Comparison of ENCODE assay signal across 8 mouse cellular contexts in the genomic region with DNA sequence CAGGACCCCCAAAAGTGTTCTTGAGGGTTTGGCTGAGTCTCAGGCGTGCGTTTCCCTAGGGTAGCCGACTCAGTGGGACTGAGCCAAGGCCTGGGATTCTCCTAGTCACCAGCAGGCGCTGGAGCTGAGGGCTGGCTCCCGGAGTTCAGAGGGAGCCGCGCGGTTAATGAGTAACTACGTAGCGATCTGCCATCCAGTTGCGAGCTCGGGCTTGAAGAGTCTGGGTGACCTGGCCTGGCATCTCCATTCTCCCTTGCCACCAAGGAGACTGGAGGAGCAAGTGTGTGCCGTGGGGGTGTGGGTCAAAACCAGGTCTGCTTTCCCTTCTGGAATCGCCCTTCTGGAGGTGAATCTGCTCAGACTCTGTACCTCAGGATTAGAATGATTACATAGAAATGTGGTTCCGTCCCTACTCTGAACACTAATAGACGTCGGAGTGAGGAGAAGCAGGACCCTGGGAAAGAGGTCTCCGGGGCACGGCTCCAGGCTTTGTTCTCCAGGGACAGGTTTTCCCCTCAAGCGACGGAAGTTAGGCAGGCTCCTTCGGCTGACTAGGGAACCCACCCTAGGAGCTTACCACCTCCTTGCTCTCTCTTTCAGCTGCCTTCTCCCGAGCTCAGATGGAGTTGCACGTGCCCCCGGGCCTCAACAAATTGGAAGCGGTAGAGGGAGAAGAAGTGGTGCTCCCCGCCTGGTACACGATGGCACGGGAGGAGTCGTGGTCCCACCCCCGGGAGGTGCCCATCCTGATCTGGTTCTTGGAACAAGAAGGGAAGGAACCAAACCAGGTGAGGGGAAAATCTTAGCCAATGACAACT. TPM values are rescaled to one million over a fixed set of nuclear protein-coding genes. Genes with fewer than 3 reads are reported as not detected.
DNase-seq lines count a peak whose midpoint lies in the region; ATAC-seq and TF ChIP-seq lines count a peak whose summit lies in the region.

No protein-coding gene starts in this region.

- WGBS in spleen, adult 2 months: 23% methylated on average over 31 of the region's 31 CpGs
- 2% methylated on average over 31 of the region's 31 CpGs for WGBS in embryonic facial prominence, embryonic 14.5 days
- 2% methylated on average over 31 of the region's 31 CpGs for WGBS in hindbrain, embryonic 12.5 days
- 2% methylated on average over 31 of the region's 31 CpGs for WGBS in limb, embryonic 14.5 days
- 2% methylated on average over 31 of the region's 31 CpGs for WGBS in midbrain, embryonic 12.5 days

- peak overlapping the region; percentile 39 for H3K9ac ChIP-seq in embryonic facial prominence, embryonic 14.5 days (ENCODE audit: low read depth, low read length)
- H3K9ac ChIP-seq in hindbrain, embryonic 12.5 days: 0 out of 2 replicates have a peak overlapping the region, but pooled peaks have one; percentile 24
- H3K9ac ChIP-seq in limb, embryonic 14.5 days (ENCODE audit: low read depth, low read length, severe bottlenecking): peak overlapping the region; percentile 34; the same call in 1 of the 2 replicates
- 0 out of 2 replicates have a peak overlapping the region, but pooled peaks have one; percentile 46 for H3K9ac ChIP-seq in midbrain, embryonic 12.5 days (replicated peaks)

- no peak for TF ChIP-seq CTCF in spleen, adult 2 months (IDR thresholded peaks at IDR 0.05; ENCODE audit: extremely low read depth, insufficient read depth, insufficient read length, insufficient replicate concordance)

- no peak for TF ChIP-seq POLR2A in spleen, adult 2 months (IDR thresholded peaks at IDR 0.05; ENCODE audit: low read depth, low read length)
- TF ChIP-seq POLR2A in limb, embryonic 14.5 days (IDR thresholded peaks at IDR 0.05; ENCODE audit: borderline replicate concordance, extremely low read depth, insufficient read depth, insufficient read length): no peak

- peaks cover 4% of the 10 kb centered on the region; the same call in 1 of the 2 replicates for H3K4me1 ChIP-seq in spleen, adult 2 months (ENCODE audit: control insufficient read depth, insufficient read depth, insufficient read length)
- H3K4me1 ChIP-seq in embryonic facial prominence, embryonic 14.5 days (ENCODE audit: control insufficient read depth, insufficient read depth, low read length): peaks cover 16% of the 10 kb centered on the region
- H3K4me1 ChIP-seq in hindbrain, embryonic 12.5 days: peaks cover 27% of the 10 kb centered on the region
- H3K4me1 ChIP-seq in limb, embryonic 14.5 days (ENCODE audit: control insufficient read depth, insufficient read depth, low read length): peaks cover 9% of the 10 kb centered on the region
- peaks cover 34% of the 10 kb centered on the region for H3K4me1 ChIP-seq in midbrain, embryonic 12.5 days

- peak; percentile 69 for ATAC-seq in embryonic facial prominence, embryonic 14.5 days (ENCODE audit: low read depth)
- ATAC-seq in hindbrain, embryonic 12.5 days (ENCODE audit: low FRiP score): peak; percentile 69
- ATAC-seq in limb, embryonic 14.5 days (ENCODE audit: low FRiP score, low read depth): 0 out of 2 replicates have a peak, but pooled peaks have one; percentile 27
- peak; percentile 50; the same call in 1 of the 2 replicates for ATAC-seq in midbrain, embryonic 12.5 days (ENCODE audit: low FRiP score, low read depth)

- H3K9me3 ChIP-seq in embryonic facial prominence, embryonic 14.5 days (ENCODE audit: control insufficient read depth, low read length): no peaks in the 10 kb centered on the region
- H3K9me3 ChIP-seq in hindbrain, embryonic 12.5 days (replicated peaks): 0 out of 2 replicates have a peak, but pooled peaks cover 2% of the 10 kb centered on the region
- no peaks in the 10 kb centered on the region for H3K9me3 ChIP-seq in limb, embryonic 14.5 days (ENCODE audit: control insufficient read depth, low read length)
- H3K9me3 ChIP-seq in midbrain, embryonic 12.5 days: no peaks in the 10 kb centered on the region

- no peak for DNase-seq in spleen, adult 2 months (ENCODE audit: low read depth in 1 of 2, low spot score in 2 of 2)
- DNase-seq in spleen, postnatal 4 days (ENCODE audit: low spot score in 2 of 2): no peak
- DNase-seq in embryonic facial prominence, embryonic 14.5 days (ENCODE audit: low spot score): peak; percentile 73
- peak; percentile 55 for DNase-seq in limb, embryonic 14.5 days (ENCODE audit: low spot score)
- peak; percentile 79 for DNase-seq in yolk sac, embryonic 10.5 days (ENCODE audit: low spot score)
- DNase-seq in gastrocnemius, postnatal 25 days: no peak

- peak overlapping the region; percentile 32; the same call in 1 of the 2 replicates for H3K4me3 ChIP-seq in spleen, adult 2 months (ENCODE audit: extremely low read depth, insufficient read depth, insufficient read length)
- H3K4me3 ChIP-seq in embryonic facial prominence, embryonic 14.5 days (ENCODE audit: low read depth, low read length): peak overlapping the region; percentile 33
- peak overlapping the region; percentile 27 for H3K4me3 ChIP-seq in hindbrain, embryonic 12.5 days
- H3K4me3 ChIP-seq in limb, embryonic 14.5 days (replicated peaks; ENCODE audit: low read length): peak overlapping the region; percentile 28
- H3K4me3 ChIP-seq in midbrain, embryonic 12.5 days: peak overlapping the region; percentile 39

- H3K27me3 ChIP-seq in spleen, adult 2 months (ENCODE audit: control insufficient read depth, insufficient read depth, low read length): peaks cover 7% of the 10 kb centered on the region
- H3K27me3 ChIP-seq in embryonic facial prominence, embryonic 14.5 days (replicated peaks; ENCODE audit: control insufficient read depth, insufficient read depth, low read length): peaks cover 60% of the 10 kb centered on the region
- peaks cover 70% of the 10 kb centered on the region for H3K27me3 ChIP-seq in hindbrain, embryonic 12.5 days
- peaks cover 65% of the 10 kb centered on the region for H3K27me3 ChIP-seq in limb, embryonic 14.5 days (ENCODE audit: control insufficient read depth, insufficient read depth, low read length)
- peaks cover 67% of the 10 kb centered on the region for H3K27me3 ChIP-seq in midbrain, embryonic 12.5 days

- H3K4me2 ChIP-seq in embryonic facial prominence, embryonic 14.5 days (ENCODE audit: low read depth, low read length): peak overlapping the region; percentile 73
- peak overlapping the region; percentile 60 for H3K4me2 ChIP-seq in hindbrain, embryonic 12.5 days (replicated peaks)
- H3K4me2 ChIP-seq in limb, embryonic 14.5 days (replicated peaks; ENCODE audit: low read depth, low read length, severe bottlenecking): peak overlapping the region; percentile 53
- peak overlapping the region; percentile 59 for H3K4me2 ChIP-seq in midbrain, embryonic 12.5 days (replicated peaks)

- H3K27ac ChIP-seq in spleen, adult 2 months (ENCODE audit: insufficient read depth, low read length): peak overlapping the region; percentile 37
- H3K27ac ChIP-seq in embryonic facial prominence, embryonic 14.5 days (replicated peaks; ENCODE audit: low read depth, low read length): peak overlapping the region; percentile 49; the same call in 1 of the 2 replicates
- H3K27ac ChIP-seq in hindbrain, embryonic 12.5 days: no peak overlapping the region
- H3K27ac ChIP-seq in limb, embryonic 14.5 days (replicated peaks; ENCODE audit: low read depth, low read length): no peak overlapping the region
- no peak overlapping the region for H3K27ac ChIP-seq in midbrain, embryonic 12.5 days (replicated peaks)

- no peaks in the 10 kb centered on the region for H3K36me3 ChIP-seq in spleen, adult 2 months (ENCODE audit: control insufficient read depth, insufficient read depth, low read length)
- H3K36me3 ChIP-seq in embryonic facial prominence, embryonic 14.5 days (ENCODE audit: control insufficient read depth, insufficient read depth, low read length): no peaks in the 10 kb centered on the region
- H3K36me3 ChIP-seq in hindbrain, embryonic 12.5 days: no peaks in the 10 kb centered on the region
- H3K36me3 ChIP-seq in limb, embryonic 14.5 days (ENCODE audit: control insufficient read depth, insufficient read depth, low read length): no peaks in the 10 kb centered on the region
- H3K36me3 ChIP-seq in midbrain, embryonic 12.5 days: no peaks in the 10 kb centered on the region

RNA-seq across cellular contexts. Expression of a gene that starts 3.2 kb away (rescaled TPM):
- polyA plus RNA-seq in spleen, adult 2 months (2012; rRNA removed): 19.2 and 19.6 TPM in 2 replicates
- 52.0 and 54.0 TPM in 2 replicates for polyA plus RNA-seq in embryonic facial prominence, embryonic 14.5 days (2014; fragmentation: Nextera tagmentation; extraction: Ambion mirVana)
- polyA plus RNA-seq in hindbrain, embryonic 12.5 days (2016; fragmentation: Nextera tagmentation; extraction: Ambion mirVana): 31.6 and 32.7 TPM in 2 replicates
- 34.7 and 35.4 TPM in 2 replicates for polyA plus RNA-seq in limb, embryonic 14.5 days (2012; rRNA removed)
- polyA plus RNA-seq in limb, embryonic 14.5 days (2014; fragmentation: Nextera tagmentation; extraction: Ambion mirVana): 44.1 and 48.3 TPM in 2 replicates
- polyA plus RNA-seq in midbrain, embryonic 12.5 days (2016; fragmentation: Nextera tagmentation; extraction: Ambion mirVana): 29.3 and 30.2 TPM in 2 replicates
- 10 to 100 TPM; 17.0 to 26.7 TPM for total RNA-seq in gastrocnemius, postnatal 25 days (2021)

RNA-seq across cellular contexts. Expression of a gene that starts 8.0 kb away (rescaled TPM):
- 2.1 and 3.7 TPM in 2 replicates for polyA plus RNA-seq in spleen, adult 2 months (2012; rRNA removed)
- polyA plus RNA-seq in embryonic facial prominence, embryonic 14.5 days (2014; fragmentation: Nextera tagmentation; extraction: Ambion mirVana): 1.2 and 1.5 TPM in 2 replicates
- 0.53 and 1.0 TPM in 2 replicates for polyA plus RNA-seq in hindbrain, embryonic 12.5 days (2016; fragmentation: Nextera tagmentation; extraction: Ambion mirVana)
- 4.8 and 5.2 TPM in 2 replicates for polyA plus RNA-seq in limb, embryonic 14.5 days (2012; rRNA removed)
- 0.59 and 1.4 TPM in 2 replicates for polyA plus RNA-seq in limb, embryonic 14.5 days (2014; fragmentation: Nextera tagmentation; extraction: Ambion mirVana)
- polyA plus RNA-seq in midbrain, embryonic 12.5 days (2016; fragmentation: Nextera tagmentation; extraction: Ambion mirVana): 0.56 TPM in 1 of 2 replicates, not detected in the other
- total RNA-seq in gastrocnemius, postnatal 25 days (2021): 1 to 10 TPM; 1.1 to 2.4 TPM

RNA-seq across cellular contexts. Expression of a gene that starts 21.6 kb away (rescaled TPM):
- 35.3 and 45.1 TPM in 2 replicates for polyA plus RNA-seq in spleen, adult 2 months (2012; rRNA removed)
- 7.0 and 8.8 TPM in 2 replicates for polyA plus RNA-seq in embryonic facial prominence, embryonic 14.5 days (2014; fragmentation: Nextera tagmentation; extraction: Ambion mirVana)
- 15.4 and 15.5 TPM in 2 replicates for polyA plus RNA-seq in hindbrain, embryonic 12.5 days (2016; fragmentation: Nextera tagmentation; extraction: Ambion mirVana)
- 17.7 and 26.1 TPM in 2 replicates for polyA plus RNA-seq in limb, embryonic 14.5 days (2012; rRNA removed)
- 12.3 and 17.2 TPM in 2 replicates for polyA plus RNA-seq in limb, embryonic 14.5 days (2014; fragmentation: Nextera tagmentation; extraction: Ambion mirVana)
- polyA plus RNA-seq in midbrain, embryonic 12.5 days (2016; fragmentation: Nextera tagmentation; extraction: Ambion mirVana): 3.0 and 3.4 TPM in 2 replicates
- total RNA-seq in gastrocnemius, postnatal 25 days (2021): under 1 TPM; 0.72 to 0.79 TPM

RNA-seq across cellular contexts. Expression of a gene that starts 24.4 kb away (rescaled TPM):
- 3.5 and 3.8 TPM in 2 replicates for polyA plus RNA-seq in spleen, adult 2 months (2012; rRNA removed)
- polyA plus RNA-seq in embryonic facial prominence, embryonic 14.5 days (2014; fragmentation: Nextera tagmentation; extraction: Ambion mirVana): 13.4 and 13.9 TPM in 2 replicates
- polyA plus RNA-seq in hindbrain, embryonic 12.5 days (2016; fragmentation: Nextera tagmentation; extraction: Ambion mirVana): 9.4 and 12.1 TPM in 2 replicates
- polyA plus RNA-seq in limb, embryonic 14.5 days (2012; rRNA removed): 7.8 and 8.1 TPM in 2 replicates
- 9.4 and 12.0 TPM in 2 replicates for polyA plus RNA-seq in limb, embryonic 14.5 days (2014; fragmentation: Nextera tagmentation; extraction: Ambion mirVana)
- 6.8 and 7.7 TPM in 2 replicates for polyA plus RNA-seq in midbrain, embryonic 12.5 days (2016; fragmentation: Nextera tagmentation; extraction: Ambion mirVana)
- total RNA-seq in gastrocnemius, postnatal 25 days (2021): 1 to 10 TPM; 3.0 to 4.0 TPM

RNA-seq across cellular contexts. Expression of a gene that starts 42.0 kb away (rescaled TPM):
- 18.6 and 21.8 TPM in 2 replicates for polyA plus RNA-seq in spleen, adult 2 months (2012; rRNA removed)
- polyA plus RNA-seq in embryonic facial prominence, embryonic 14.5 days (2014; fragmentation: Nextera tagmentation; extraction: Ambion mirVana): 24.9 and 25.0 TPM in 2 replicates
- 50.7 TPM in 2 replicates for polyA plus RNA-seq in hindbrain, embryonic 12.5 days (2016; fragmentation: Nextera tagmentation; extraction: Ambion mirVana)
- 64.4 and 74.2 TPM in 2 replicates for polyA plus RNA-seq in limb, embryonic 14.5 days (2012; rRNA removed)
- 26.7 and 31.7 TPM in 2 replicates for polyA plus RNA-seq in limb, embryonic 14.5 days (2014; fragmentation: Nextera tagmentation; extraction: Ambion mirVana)
- polyA plus RNA-seq in midbrain, embryonic 12.5 days (2016; fragmentation: Nextera tagmentation; extraction: Ambion mirVana): 45.7 and 53.3 TPM in 2 replicates
- total RNA-seq in gastrocnemius, postnatal 25 days (2021): 1 to 10 TPM; 3.0 to 6.6 TPM

Comparison
In these comparisons a context has a peak if more than half of its experiments do, and no peak if none do; other contexts are left out.
1. DNase-seq: peak in embryonic facial prominence, embryonic 14.5 days (single experiment), limb, embryonic 14.5 days (single experiment) and yolk sac, embryonic 10.5 days (single experiment); none in spleen, adult 2 months (0 of 2), spleen, postnatal 4 days (0 of 2) and gastrocnemius, postnatal 25 days (single experiment).
2. H3K27ac ChIP-seq: peak in spleen, adult 2 months (single experiment) and embryonic facial prominence, embryonic 14.5 days (single experiment); none in hindbrain, embryonic 12.5 days (single experiment), limb, embryonic 14.5 days (single experiment) and midbrain, embryonic 12.5 days (single experiment).
3. Peak in every context shown above with its lines, with median percentiles within 50 percentile points of each other: H3K4me3 ChIP-seq, ATAC-seq, H3K4me2 ChIP-seq and H3K9ac ChIP-seq.